Mouse (Mus musculus): ENCODE results near the gene Shisal2a.
"Not testable (repeated sequence)": the region's sequence is repeated elsewhere in the genome, so short reads cannot be mapped to it uniquely, and the experiment has no call there.

Shisal2a gene

GRCm38 (mm10) chr4:108372166-108372565, 11.0 kb downstream of the Shisal2a start:
- no peak for DNase-seq (ENCODE audit: low spot score)

GRCm38 (mm10) chr4:108371421-108371820, 11.7 kb downstream of the Shisal2a start:
- no peak for DNase-seq (ENCODE audit: low spot score)

GRCm38 (mm10) chr4:108370409-108370808, 12.7 kb downstream of the Shisal2a start:
- no peak for DNase-seq (ENCODE audit: low spot score)

GRCm38 (mm10) chr4:108369254-108369653, 13.9 kb downstream of the Shisal2a start:
- DNase-seq (ENCODE audit: low spot score), result no peak

- DNase-seq (ENCODE audit: low spot score), result no peak
Observed at GRCm38 (mm10) chr4:108364111-108364476, 19.1 kb downstream of the Shisal2a start.

- DNase-seq (ENCODE audit: low spot score), result no peak
Observed at GRCm38 (mm10) chr4:108363355-108364110, 19.6 kb downstream of the Shisal2a start.

- no peak for DNase-seq (ENCODE audit: low spot score)
Observed at GRCm38 (mm10) chr4:108362321-108363261, 20.6 kb downstream of the Shisal2a start.

- DNase-seq (ENCODE audit: low spot score), result peak; percentile 64
Observed at GRCm38 (mm10) chr4:108360136-108361055, 22.8 kb downstream of the Shisal2a start.

- no peak for DNase-seq (ENCODE audit: low spot score)
Observed at GRCm38 (mm10) chr4:108358498-108358897, 24.7 kb downstream of the Shisal2a start.

GRCm38 (mm10) chr4:108357458-108357857, 25.7 kb downstream of the Shisal2a start:
- DNase-seq (ENCODE audit: low spot score), result no peak

GRCm38 (mm10) chr4:108353591-108353990, 29.6 kb downstream of the Shisal2a start:
- not testable (repeated sequence) for DNase-seq (ENCODE audit: low spot score)

- peak; percentile 82 for DNase-seq (ENCODE audit: low spot score)
Observed at GRCm38 (mm10) chr4:108350819-108351218, 32.3 kb downstream of the Shisal2a start.

- no peak for DNase-seq (ENCODE audit: low spot score)
Observed at GRCm38 (mm10) chr4:108349836-108350547, 33.2 kb downstream of the Shisal2a start.

GRCm38 (mm10) chr4:108349064-108349463, 34.1 kb downstream of the Shisal2a start:
- no peak for DNase-seq (ENCODE audit: low spot score)

GRCm38 (mm10) chr4:108348256-108348875, 34.8 kb downstream of the Shisal2a start:
- peak; percentile 30 for DNase-seq (ENCODE audit: low spot score)

GRCm38 (mm10) chr4:108347111-108347510, 36.0 kb downstream of the Shisal2a start:
- no peak for DNase-seq (ENCODE audit: low spot score)

GRCm38 (mm10) chr4:108345826-108346225, 37.3 kb downstream of the Shisal2a start:
- no peak for DNase-seq (ENCODE audit: low spot score)

- DNase-seq (ENCODE audit: low spot score), result no peak
Observed at GRCm38 (mm10) chr4:108344631-108345083, 38.5 kb downstream of the Shisal2a start.

- no peak for DNase-seq (ENCODE audit: low spot score)
Observed at GRCm38 (mm10) chr4:108339277-108339690, 43.9 kb downstream of the Shisal2a start.

- DNase-seq (ENCODE audit: low spot score), result no peak
Observed at GRCm38 (mm10) chr4:108338811-108339210, 44.3 kb downstream of the Shisal2a start.

GRCm38 (mm10) chr4:108338321-108338733, 44.8 kb downstream of the Shisal2a start:
- DNase-seq (ENCODE audit: low spot score), result peak; percentile 72

Measured in ovary, postnatal 36 days (tissue).